Mouse (Mus musculus) embryonic fibroblast, embryonic 13.5 days (primary cell): ENCODE data around the gene Syf2.

ENCODE experiments used
- CTCF ChIP-seq: IDR thresholded peaks from 2 replicates; pipeline ENCODE4 v1.5.1; 2011; ENCODE audit warnings: mild to moderate bottlenecking, control low read depth, low read length, moderate library complexity, borderline replicate concordance; ENCODE audit not compliant: insufficient read depth
- POLR2A ChIP-seq: IDR thresholded peaks from 2 replicates; pipeline ENCODE4 v1.6.1; 2011; ENCODE audit warnings: low read depth, mild to moderate bottlenecking, control low read depth, low read length, moderate library complexity

GRCm38 (mm10) chr4:134903046-134903445 is 27.7 kb upstream of the Syf2 start:
- TF ChIP-seq CTCF = no peak
- no peak for TF ChIP-seq POLR2A
